Mouse (Mus musculus) frontal cortex, adult (tissue): ENCODE results near the gene Sult2b1.

Source experiments
- ATAC-seq: cut with Nextera tagmentation; 2 replicates; pipeline ENCODE4 v1.9.2; 2017; ENCODE audit warnings: mild to moderate bottlenecking, moderate library complexity, mixed read lengths; ENCODE audit not compliant: low TSS enrichment

Sult2b1 gene

DNA sequence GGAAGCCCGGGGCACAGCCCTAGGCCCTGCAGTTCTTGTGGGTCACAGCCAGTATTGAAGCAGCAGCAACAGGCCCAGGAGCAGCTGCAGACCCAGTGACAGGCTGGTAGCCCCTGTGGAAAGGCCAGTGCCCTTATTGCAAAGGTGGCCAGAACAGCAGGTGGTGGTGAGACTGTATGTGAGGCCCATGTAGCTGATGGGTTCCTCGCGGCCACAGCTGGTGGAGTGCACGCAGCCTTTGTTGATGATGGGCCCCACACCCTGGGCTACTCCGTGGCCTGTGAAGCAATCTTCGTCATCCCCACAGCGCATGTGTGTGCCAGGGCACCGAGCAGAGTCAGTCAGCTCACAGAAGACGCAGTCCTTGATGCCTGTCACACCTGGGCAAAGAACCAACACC lies 59.3 kb downstream of the Sult2b1 start:
- no peak for ATAC-seq

DNA sequence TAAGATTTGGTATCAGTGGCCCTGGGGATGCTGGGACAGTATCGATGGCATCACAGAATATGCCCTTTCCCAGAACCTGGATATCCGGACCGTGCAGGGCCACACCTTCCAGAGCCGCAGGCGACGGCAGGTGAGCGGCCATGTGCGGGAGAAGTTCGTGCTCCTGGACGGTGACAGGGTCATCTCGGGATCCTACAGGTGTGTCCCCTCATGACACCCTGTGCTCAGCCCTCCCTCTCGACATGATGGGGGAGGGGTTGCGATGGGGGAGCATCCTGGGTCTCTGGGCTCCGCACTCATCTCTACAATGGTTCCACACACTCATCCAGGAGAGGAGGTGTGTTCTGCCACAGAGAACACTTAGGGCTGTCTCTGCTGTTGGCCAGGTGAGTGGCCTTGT lies 60.7 kb downstream of the Sult2b1 start:
- ATAC-seq, result no peak

DNA sequence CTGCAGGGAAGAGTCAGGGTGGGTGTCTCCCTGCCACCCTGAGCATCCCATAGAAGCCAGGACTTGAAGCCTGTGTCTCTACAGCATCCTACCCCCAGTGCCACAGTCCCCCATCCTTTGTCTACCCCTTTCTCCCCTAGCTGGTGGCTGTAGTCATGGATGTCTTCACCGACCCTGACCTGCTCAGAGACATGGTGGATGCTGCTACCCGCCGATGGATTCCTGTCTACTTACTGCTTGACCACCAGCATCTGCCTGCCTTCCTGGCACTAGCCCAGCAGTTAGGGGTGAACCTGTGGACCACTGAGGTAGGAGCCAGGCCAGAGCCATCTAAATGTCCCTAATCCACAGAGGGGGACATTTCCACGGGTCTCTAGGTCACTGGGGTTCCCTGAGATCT lies 61.2 kb downstream of the Sult2b1 start:
- no peak for ATAC-seq

DNA sequence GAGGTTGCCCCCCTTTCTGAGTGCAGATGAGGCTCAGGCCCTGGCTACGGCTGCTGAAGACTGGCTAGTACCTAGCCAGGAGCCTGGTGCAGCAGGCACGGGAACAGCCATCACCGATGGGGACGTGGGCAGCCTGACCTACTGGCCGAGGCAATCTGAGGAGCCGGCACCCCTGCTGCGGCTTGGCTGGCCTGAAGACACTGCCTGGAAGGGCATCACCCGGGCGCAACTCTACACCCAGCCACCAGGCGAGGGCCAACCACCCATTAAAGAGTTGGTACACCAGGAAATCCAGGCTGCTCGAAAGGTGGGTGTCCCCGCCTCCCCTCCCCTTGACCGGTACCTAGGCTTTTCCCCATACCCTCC lies 62.1 kb downstream of the Sult2b1 start:
- ATAC-seq, result no peak

DNA sequence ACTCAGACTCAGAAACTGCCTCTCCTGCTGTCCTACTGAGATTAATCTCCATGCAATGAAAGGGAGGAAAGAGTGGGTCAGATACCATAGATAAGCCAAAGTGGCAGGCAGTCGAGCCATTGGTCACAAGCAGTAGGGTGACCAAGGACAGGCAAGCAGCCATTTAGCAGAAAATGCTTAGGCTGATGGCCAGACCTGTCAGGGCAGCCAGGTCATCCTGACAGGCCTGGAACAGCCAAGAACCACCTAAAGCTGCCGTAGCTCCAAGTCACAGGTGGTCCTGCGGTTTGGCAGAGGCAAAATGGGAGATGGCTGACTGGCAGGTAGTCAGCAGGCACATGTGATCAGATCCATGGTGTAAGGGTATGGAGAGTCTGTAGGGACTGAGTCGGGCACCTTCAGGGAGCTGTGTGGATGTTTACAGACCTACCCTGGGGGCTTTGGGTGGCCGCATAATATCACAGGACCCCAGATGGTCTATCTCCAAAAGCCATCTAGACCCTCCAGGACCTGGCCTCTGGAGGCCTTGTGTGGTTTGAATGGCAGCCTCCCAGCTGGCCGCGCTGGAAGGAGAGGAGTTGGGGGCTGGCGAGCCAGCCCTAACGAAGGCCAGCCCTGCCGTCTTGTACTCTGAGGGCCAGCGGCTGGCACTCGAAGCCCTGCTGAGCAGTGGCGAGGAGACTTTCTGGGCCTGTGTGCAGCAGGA lies 62.7 kb downstream of the Sult2b1 start:
- ATAC-seq, result no peak

DNA sequence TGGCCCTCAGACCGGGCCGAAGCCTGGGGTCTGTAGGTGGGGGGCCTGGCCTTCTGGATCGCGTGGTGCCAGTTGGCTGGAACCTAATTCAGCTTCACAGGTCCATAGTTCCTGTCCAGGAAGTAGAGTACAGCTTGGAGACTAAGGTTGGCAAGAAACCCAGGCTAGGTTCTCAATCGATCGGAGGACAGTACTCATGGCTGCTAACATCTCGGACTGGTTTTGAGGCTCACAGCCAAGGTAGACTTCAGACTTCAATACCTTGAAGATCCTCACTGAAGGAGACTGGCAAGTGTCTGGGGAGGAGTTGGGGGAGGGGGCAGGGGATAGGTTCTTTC lies 63.3 kb downstream of the Sult2b1 start:
- ATAC-seq, result no peak

DNA sequence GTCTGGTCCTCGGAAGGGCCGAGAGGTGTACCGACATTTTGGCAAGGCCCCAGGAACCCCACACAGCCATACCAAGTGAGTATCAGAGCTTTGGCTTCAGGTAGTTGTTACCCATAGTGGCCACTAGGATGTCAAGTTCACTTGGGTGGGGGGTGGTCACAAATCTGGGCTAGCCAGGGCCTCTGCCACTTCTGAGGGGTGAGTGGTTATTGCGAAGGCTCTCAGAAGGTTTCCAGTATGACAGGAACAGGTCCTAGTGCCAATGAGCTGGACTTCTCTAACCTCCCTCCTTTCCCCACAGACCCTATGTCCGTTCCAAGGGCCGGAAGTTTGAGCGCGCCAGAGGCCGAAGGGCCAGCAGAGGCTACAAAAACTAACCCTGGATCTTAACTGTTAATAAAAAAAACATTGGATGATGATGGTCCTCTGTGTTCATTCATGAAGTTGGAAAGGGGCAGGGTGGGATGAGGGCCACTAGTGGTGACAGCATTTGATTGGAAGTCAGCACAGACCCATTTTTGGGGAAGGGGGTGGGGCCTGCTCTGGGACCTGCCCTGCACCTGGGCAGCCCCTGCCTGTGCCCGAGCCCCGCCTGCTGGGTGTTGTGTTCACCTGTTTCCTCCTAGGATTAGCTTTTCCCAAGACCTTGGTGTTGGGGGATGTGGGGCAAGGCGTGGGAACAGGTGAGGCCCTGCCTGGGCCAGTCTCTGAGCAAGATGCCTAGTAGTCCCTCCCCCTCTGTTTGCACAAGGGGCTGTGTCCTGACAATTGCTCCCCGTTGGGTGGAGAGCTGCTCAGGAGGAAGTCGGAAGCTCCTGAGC lies 63.8 kb downstream of the Sult2b1 start, which contains the start of gene Fam83e:
Fam83e (plus strand) TSS at position 800 of the 821 bp plus-strand sequence.
- no peak for ATAC-seq

DNA sequence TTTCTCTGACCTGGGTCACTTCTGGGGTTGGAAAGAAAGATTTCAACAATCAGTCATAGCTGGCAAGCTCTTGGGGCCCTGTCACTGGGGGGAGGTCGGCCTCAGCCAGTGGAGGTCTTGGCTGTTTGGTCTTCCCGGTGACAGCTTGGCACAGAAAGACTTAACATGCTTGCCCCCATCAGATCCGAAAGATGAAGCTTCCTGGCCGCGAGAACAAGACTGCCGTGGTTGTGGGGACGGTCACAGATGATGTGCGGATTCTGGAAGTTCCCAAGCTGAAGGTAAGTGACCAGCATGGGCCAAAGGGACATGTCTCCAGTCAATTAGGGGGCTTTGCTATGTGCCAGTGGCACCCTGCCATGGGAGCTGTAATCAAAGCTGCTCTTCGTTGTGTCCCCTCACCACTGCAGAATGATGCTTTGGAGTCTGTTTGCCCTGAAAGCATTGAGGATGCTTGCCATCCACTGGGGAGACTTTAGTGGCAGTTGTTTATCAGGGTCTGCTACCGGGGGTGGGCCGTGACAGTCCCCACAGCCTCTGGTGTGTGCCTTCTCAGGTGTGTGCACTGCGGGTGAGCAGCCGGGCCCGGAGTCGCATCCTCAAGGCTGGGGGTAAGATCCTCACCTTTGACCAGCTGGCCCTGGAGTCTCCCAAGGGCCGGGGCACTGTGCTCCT lies 64.6 kb downstream of the Sult2b1 start:
- ATAC-seq, result no peak

DNA sequence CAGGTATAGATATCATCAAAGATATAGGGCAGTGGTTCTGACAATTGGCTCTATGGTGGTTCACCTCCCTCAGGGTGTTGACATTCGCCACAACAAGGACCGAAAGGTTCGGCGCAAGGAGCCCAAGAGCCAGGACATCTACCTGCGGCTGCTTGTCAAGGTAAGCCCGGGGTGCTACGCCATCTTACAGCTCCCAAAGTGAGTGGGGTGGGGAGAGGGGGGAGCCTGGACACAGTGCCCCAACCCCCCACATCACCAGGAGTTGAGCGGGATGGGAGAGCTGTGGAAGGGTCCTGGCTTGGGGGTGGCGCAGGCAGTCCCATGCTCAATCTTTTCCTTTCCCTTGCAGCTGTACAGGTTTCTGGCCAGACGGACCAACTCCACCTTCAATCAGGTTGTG lies 65.3 kb downstream of the Sult2b1 start:
- no peak for ATAC-seq

DNA sequence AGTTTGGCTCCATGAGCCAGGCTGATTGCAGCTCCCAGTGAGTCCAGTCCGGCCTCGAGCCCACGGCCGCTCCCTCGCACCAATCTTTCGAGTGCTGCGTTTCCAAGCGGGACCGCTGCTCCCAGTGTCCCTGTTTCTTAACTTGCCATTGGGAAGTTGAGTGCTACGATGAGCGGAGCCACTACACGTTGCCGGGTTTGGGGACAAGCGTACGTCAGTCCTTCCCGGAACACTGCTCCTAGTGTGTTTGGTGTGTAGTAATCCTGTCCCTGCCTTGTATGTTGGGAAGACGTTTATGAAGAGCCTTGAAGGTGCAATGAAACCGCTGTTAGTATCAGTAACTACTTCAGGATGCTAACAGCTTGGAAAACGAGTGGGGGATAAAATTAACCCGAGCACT lies 66.1 kb downstream of the Sult2b1 start:
- ATAC-seq, result no peak

DNA sequence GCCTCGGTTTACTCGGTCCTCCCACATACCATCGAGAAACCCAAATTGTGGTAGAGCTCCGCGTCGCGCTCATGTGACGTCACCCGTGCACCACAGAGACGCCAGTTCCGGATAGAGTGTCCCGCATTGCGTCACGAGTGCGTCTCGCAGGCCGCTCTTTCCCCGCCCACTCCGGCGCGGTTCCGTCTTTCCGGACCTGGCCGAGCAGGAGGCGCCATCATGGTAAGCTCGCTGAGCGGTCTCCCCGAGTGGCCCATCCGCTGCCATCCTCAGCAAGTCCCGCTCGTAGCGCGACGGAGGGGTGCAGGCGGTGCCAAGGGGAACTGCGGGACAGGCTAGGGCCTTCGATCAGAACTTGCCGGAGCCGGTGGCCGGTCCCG lies 66.6 kb downstream of the Sult2b1 start, which contains the start of gene Sphk2:
Sphk2 (minus strand) TSS at position 85 of the 380 bp plus-strand sequence.
- ATAC-seq, result peak; percentile 65

DNA sequence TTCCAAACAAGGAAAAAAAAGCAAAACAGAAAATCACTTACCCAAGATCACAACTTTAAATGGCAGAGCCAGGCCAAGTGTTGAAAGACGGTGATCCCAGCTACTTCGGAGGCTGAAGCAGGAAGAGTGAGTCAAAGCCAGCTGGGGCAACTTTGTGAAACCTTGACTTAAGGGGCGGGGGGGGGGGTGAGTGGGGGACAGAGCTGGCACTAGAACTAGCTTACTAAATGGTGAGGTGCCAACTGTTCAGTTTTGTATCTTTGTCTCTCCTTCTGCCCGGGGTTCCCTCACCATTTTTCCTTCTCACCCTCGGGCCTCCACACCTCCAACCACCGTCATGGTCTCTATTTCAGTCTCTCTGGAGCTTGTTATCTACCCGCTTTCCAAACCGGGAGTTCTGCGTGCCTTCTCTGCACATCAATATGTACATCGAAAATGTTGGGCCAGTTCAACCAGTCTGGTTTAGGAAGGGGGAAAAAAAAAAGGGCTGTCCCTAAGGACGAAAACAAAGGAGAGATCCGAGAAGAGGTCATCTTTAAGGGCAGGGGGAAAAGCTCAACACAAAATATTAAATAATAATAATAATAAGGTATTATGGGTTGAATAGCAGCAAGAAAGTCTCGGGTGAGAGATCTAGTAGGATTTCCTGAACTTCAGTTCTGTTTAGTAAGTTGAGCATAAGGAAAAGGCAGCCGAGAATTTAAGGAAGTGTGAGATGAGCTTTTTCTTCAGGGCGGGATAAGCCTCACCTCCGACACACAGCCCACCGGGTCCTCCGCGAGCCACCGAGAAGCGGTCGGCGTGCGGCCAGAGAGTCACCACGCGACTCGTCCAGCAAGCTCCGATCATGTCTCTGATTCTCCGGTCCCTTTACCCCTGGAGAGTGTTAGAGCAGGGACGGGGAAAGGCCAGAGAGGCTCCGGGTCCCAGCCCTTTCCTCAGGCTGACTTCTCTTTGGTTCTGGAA lies 67.2 kb downstream of the Sult2b1 start:
- ATAC-seq, result no peak

DNA sequence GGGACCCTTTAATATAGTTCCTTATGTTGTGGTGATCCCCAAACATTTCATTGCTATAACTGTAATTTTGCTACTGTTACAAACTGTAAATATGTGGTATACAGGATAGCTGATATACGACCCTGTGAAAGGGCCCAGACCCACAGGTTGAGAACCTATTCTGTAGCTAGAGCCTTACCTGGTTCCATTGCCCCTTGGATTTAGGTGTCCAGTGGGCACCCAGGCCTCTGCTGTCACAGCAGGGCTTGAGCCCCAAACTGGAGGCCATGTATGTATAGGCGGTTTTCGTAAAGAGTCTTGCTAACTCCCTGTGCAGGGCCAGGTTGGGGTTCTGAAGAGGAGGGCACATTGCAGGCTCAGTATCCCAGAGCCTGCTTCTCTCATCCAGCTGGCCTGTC lies 68.0 kb downstream of the Sult2b1 start:
- no peak for ATAC-seq

DNA sequence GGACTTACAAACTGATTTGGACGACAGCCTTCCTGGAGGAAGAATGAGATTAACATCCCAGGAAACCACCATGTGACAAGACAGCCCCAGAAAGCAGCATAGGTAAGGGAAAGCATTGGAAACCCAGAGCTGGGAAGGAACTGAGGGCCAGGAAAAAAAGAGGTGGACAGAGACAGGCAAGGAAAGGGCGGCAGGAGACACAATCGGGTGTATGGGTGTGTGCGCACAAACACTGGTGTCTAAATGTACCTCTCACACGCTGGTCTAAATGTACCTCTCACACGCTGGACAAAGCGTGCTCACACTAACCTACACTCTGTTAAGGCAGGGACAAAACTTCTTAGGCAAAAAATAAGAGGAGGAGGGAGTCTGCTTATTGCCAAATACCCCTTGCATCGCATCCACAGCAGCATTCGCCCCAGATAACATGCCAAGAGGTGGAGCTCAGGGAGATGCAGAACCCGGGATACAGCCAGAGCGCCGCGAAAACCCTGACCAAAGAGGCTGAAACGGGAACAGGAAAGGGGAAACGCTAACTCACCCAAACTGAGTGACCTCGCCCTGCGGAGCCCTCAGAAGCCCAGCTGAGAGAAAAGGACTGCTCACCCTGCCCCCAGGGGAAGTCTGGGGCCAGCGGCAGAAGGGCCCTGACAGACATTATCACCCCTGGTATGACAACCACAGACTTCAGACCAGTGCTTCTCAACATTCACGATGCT lies 68.6 kb downstream of the Sult2b1 start:
- no peak for ATAC-seq

DNA sequence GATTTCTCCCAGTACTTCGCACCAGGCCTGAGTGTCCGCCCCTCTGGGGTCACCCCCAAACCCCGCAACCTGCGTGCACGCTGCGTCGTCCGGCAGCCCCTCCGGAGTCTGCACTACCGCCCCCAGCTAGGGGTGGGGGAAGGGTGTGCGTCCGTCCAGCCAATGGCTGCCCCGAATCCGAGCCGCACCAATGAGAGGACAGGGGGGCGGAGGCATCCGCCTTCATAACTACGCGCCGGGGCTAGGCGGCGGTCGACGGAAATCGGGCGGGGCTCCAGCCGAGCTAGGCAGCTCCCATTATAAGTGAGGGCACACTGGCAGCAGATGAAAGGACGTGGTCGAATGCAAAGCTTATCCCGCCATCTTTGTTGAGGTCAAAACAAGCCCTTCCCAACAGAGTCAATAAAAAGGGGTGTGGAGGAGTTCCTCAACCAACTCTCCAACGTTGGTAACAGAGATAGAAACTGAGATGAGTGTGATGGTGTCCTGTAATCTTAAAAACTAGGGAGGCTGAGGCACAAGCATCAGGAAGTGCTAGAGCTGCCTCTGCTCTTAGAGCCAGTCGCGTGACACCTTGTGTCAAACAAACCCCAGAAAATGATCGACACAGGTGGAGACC lies 69.3 kb downstream of the Sult2b1 start, which contains the start of gene Rpl18:
Rpl18 (plus strand) TSS at position 368 of the 619 bp plus-strand sequence.
- peak; percentile 73 for ATAC-seq

DNA sequence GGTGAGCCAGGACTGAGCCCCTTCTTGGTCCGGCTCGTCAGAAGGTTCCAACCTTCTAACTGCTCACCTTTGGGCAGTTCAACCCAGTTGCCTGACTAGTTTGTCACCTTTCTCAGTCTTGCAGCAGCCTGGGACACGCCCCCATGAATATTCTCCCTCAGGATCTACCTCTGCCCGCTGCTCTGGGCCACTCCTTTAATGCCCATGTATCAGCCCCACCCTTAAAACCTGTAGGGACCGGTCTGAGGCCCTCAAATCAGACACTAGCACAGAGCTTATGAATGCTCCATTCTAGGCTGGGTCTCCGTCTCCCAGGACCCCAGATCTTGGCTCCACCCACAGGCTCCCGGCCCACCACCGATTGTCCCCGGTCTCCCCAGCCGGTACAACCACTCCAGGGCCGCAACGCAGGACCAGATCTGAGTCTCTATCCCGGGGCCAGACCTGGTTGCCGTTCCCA lies 69.8 kb downstream of the Sult2b1 start:
- no peak for ATAC-seq

DNA sequence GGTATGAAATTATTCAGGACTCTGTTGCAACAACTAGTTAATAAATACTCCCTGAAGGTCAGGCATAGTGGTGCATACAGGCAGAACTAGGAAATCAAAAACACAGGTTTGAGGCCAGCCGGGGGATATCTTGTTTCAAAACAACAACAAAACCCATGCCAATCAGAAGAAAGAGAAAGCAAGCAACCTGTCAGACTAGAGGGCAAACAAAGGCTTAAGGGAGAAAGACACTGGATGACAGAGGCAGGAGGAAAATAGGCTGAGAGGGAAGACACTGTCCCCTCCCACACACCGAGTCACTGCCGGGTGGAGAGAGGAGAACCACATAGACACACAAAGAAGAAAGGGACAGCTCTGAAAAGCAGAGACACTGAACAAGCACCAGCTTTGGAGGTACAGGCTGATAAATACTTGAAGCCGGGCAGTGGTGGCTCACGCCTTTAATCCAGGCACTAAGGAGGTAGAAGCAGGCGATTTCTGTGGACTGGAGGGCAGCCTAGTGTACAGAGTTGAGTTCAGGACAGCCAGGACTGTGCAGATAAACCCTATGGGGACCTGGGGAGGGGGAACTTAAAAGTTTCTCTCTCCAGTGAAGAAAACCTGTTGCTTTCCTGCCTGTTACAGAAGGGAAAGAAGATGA lies 70.5 kb downstream of the Sult2b1 start:
- no peak for ATAC-seq

DNA sequence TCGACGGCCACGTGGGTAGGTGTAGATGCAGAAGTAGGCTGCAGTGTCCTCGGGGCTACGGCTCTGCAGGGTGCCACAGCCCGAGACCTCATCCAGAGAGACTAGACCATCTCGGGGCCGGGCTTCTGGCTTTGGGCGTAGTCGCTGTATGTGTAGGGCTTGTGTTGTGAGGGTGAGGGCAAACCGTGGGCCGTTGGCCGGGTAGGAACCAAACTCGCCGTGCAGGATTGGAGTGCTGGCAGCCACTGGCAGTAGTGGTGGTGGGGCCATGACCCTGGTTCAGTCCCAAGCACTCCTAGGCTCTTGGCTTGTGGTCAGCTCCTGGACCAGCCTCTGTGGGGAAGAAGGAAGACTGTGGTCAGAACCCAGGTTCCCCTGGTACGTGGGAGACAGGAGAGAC lies 71.1 kb downstream of the Sult2b1 start:
- ATAC-seq, result no peak

DNA sequence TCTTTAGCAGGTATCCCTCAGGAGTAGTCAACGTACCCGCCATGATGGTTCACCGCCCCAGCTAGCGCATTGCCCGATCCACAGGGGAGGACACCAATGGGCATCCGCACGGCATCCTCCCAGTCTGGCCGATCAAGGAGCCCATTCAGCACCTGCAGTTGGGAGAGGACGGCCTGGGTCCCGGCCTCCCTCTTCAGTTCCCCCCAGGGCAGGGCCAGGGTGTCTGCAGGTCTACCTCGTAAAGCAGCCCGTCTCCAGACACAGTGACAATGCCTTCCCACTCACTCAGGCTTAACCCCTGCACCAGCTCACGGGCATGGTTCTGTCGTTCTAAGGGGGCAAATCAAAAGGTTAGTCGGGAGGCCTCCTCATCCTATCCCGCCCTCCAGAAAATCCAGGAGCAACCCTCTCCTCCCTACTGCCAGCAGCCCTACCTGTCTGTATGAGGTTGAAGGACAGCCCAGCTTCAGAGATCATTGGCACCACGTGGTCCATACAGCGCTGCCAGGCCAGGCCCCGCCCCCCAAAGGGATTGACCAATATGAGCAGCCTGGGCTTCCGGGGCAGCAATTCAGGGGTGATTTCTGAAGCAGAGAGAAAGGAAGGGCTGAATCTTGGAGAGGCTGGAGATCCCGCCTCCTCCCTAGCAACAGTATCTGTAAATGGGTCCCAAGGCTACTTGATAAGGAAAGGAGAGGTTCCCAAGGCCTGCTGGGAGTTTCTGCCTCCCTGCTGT lies 72.3 kb downstream of the Sult2b1 start:
- no peak for ATAC-seq
